Mouse (Mus musculus) small intestine, adult 2 months (tissue): ENCODE results near the gene Grasp. TPM values are rescaled to one million over a fixed set of nuclear protein-coding genes. Genes with fewer than 3 reads are reported as not detected.
A peak's percentile ranks its signal among the peaks of the same experiment; 100 is the strongest.

Experiments used
- H3K27ac ChIP-seq: fragments of 200-500 bp; 2 replicates; pipeline ENCODE4 v1.5.1; 2012; ENCODE audit warnings: low read depth, low read length, control low read depth, inconsistent platforms; ENCODE audit not compliant: insufficient read depth
- H3K27me3 ChIP-seq: fragments of 200-500 bp; 2 replicates; pipeline ENCODE4 v1.6.1; 2012; ENCODE audit warnings: mild to moderate bottlenecking, moderate library complexity, low read length, inconsistent platforms; ENCODE audit not compliant: control insufficient read depth, insufficient read depth
- H3K36me3 ChIP-seq: fragments of 200-500 bp; 2 replicates; pipeline ENCODE4 v1.6.1; 2012; ENCODE audit warnings: mild to moderate bottlenecking, low read length, control low read depth, inconsistent platforms; ENCODE audit not compliant: control insufficient read depth, insufficient read depth
- H3K4me1 ChIP-seq: fragments of 200-500 bp; 2 replicates; pipeline ENCODE4 v1.6.1; 2012; ENCODE audit warnings: low read length, inconsistent platforms, mixed read lengths; ENCODE audit not compliant: control insufficient read depth, insufficient read depth, insufficient read length
- H3K4me3 ChIP-seq: fragments of 200-500 bp; 2 replicates; pipeline ENCODE4 v1.5.1; 2012; ENCODE audit warnings: low read depth, mild to moderate bottlenecking, control low read depth, inconsistent platforms, low read length, moderate library complexity
- CTCF ChIP-seq: fragments of 200-500 bp; IDR thresholded peaks from 2 replicates; pipeline ENCODE4 v1.5.1; 2012; ENCODE audit warnings: low read depth, mild to moderate bottlenecking, control low read depth, inconsistent platforms, low read length, moderate library complexity, mixed read lengths; ENCODE audit not compliant: insufficient replicate concordance, insufficient read length; ENCODE audit errors: extremely low read depth
- POLR2A ChIP-seq: fragments of 200-500 bp; IDR thresholded peaks from 2 replicates; pipeline ENCODE4 v1.6.1; 2012; ENCODE audit warnings: low read depth, mild to moderate bottlenecking, control low read depth, inconsistent platforms, low read length, moderate library complexity
- WGBS: fragments of 180-500 bp; shearing (Covaris S2); methylation state at CpG from one replicate; pipeline ENCODE4 v1.1.7; 2018; 5-methylcytosine and 5-hydroxymethylcytosine counted together
- polyA plus RNA-seq: library from polyadenylated mRNA; depleted of rRNA; stranded (reverse); fragments of >200 nt; gene quantifications from 2 replicates; pipeline ENCODE4 v1.2.3, GENCODE M21; 2012

Grasp gene
- polyA plus RNA-seq, 1 experiment: 7.3 TPM

- Histone ChIP-seq H3K27ac (0 out of 2 replicates have a peak overlapping the region, but pooled peaks have one; percentile 18), H3K36me3 (no peaks in the 10 kb centered on the region), H3K4me3 (peak overlapping the region; percentile 39), H3K27me3 (no peaks in the 10 kb centered on the region), H3K4me1 (peaks cover 4% of the 10 kb centered on the region)
- peak; percentile 84; the same call in 1 of the 2 replicates for TF ChIP-seq CTCF
- TF ChIP-seq POLR2A: no peak
- WGBS: 1% methylated on average over 10 of the region's 10 CpGs
Observed at GRCm38 (mm10) chr15:101240799-101241204, 16.8 kb downstream of the Grasp start.

GRCm38 (mm10) chr15:101241236-101241635, 17.2 kb downstream of the Grasp start:
- Histone ChIP-seq H3K4me3 (no peak overlapping the region), H3K27me3 (no peaks in the 10 kb centered on the region), H3K36me3 (no peaks in the 10 kb centered on the region), H3K4me1 (peaks cover 2% of the 10 kb centered on the region), H3K27ac (0 out of 2 replicates have a peak overlapping the region, but pooled peaks have one; percentile 18)
- 34% methylated on average over 9 of the region's 9 CpGs for WGBS
- TF ChIP-seq CTCF (no peak), POLR2A (no peak)

- H3K36me3 ChIP-seq: no peaks in the 10 kb centered on the region
- TF ChIP-seq CTCF: no peak
- no peak for TF ChIP-seq POLR2A
- H3K4me3 ChIP-seq: no peak overlapping the region
- H3K4me1 ChIP-seq: peaks cover 1% of the 10 kb centered on the region
- 81% methylated on average over 9 of the region's 9 CpGs for WGBS
- H3K27me3 ChIP-seq: no peaks in the 10 kb centered on the region
- no peak overlapping the region for H3K27ac ChIP-seq
Observed at GRCm38 (mm10) chr15:101241853-101242252, 17.9 kb downstream of the Grasp start.

- no peaks in the 10 kb centered on the region for H3K36me3 ChIP-seq
- TF ChIP-seq POLR2A: no peak
- peak; percentile 56; the same call in 1 of the 2 replicates for TF ChIP-seq CTCF
- no peak overlapping the region for H3K4me3 ChIP-seq
- H3K27me3 ChIP-seq: no peaks in the 10 kb centered on the region
- H3K27ac ChIP-seq: no peak overlapping the region
- WGBS: 22% methylated on average over 8 of the region's 8 CpGs
- H3K4me1 ChIP-seq: peaks cover 4% of the 10 kb centered on the region
Observed at GRCm38 (mm10) chr15:101242645-101243044, 18.7 kb downstream of the Grasp start.

GRCm38 (mm10) chr15:101244012-101244411, 20.0 kb downstream of the Grasp start:
- WGBS: 66% methylated on average over 3 of the region's 3 CpGs
- TF ChIP-seq CTCF (no peak), POLR2A (no peak)
- Histone ChIP-seq H3K4me3 (no peak overlapping the region), H3K4me1 (peaks cover 4% of the 10 kb centered on the region), H3K27me3 (no peaks in the 10 kb centered on the region), H3K36me3 (no peaks in the 10 kb centered on the region), H3K27ac (0 out of 2 replicates have a peak overlapping the region, but pooled peaks have one; percentile 1)

- Histone ChIP-seq H3K4me1 (peaks cover 4% of the 10 kb centered on the region; the same call in 1 of the 2 replicates), H3K27ac (peak overlapping the region; percentile 86), H3K27me3 (no peaks in the 10 kb centered on the region), H3K36me3 (no peaks in the 10 kb centered on the region), H3K4me3 (peak overlapping the region; percentile 70)
- WGBS: 2% methylated on average over 56 of the region's 56 CpGs
- no peak for TF ChIP-seq CTCF
- no peak; the same call in 1 of the 2 replicates for TF ChIP-seq POLR2A
Observed at GRCm38 (mm10) chr15:101246231-101247154, 22.5 kb downstream of the Grasp start.

- TF ChIP-seq POLR2A (no peak), CTCF (no peak)
Observed at GRCm38 (mm10) chr15:101247155-101247498, 23.1 kb downstream of the Grasp start.

More at GRCm38 (mm10) chr15:101247155-101247498, 23.1 kb downstream of the Grasp start:
- Histone ChIP-seq H3K4me3 (no peak overlapping the region), H3K4me1 (peaks cover 4% of the 10 kb centered on the region; the same call in 1 of the 2 replicates), H3K27ac (peak overlapping the region; percentile 86; the same call in 1 of the 2 replicates), H3K27me3 (no peaks in the 10 kb centered on the region), H3K36me3 (no peaks in the 10 kb centered on the region)
- 74% methylated on average over 1 of the region's 1 CpGs for WGBS
